Mouse (Mus musculus) kidney, embryonic 15.5 days (tissue): Measurements from ENCODE around the gene Tmem200a. TPM values are rescaled to one million over a fixed set of nuclear protein-coding genes. Genes with fewer than 3 reads are reported as not detected.

ENCODE experiments used
- ATAC-seq: fragments of 200-750 bp; cut with Nextera tagmentation; replicated peaks from 2 replicates; pipeline ENCODE4 v1.8.0; 2017; ENCODE audit warnings: moderate TSS enrichment; ENCODE audit not compliant: low FRiP score
- H3K27ac ChIP-seq: fragments of 300-500 bp; sonication (generic); 2 replicates; pipeline ENCODE4 v1.5.1; 2015; ENCODE audit warnings: mild to moderate bottlenecking, inconsistent platforms
- H3K27me3 ChIP-seq: fragments of 300-500 bp; sonication (generic); 2 replicates; pipeline ENCODE4 v1.6.1; 2015; ENCODE audit warnings: inconsistent platforms
- H3K36me3 ChIP-seq: fragments of 300-500 bp; sonication (generic); 2 replicates; pipeline ENCODE4 v1.6.1; 2015; ENCODE audit warnings: inconsistent platforms
- H3K4me1 ChIP-seq: fragments of 300-500 bp; sonication (generic); 2 replicates; pipeline ENCODE4 v1.6.1; 2015; ENCODE audit warnings: inconsistent platforms
- H3K4me2 ChIP-seq: fragments of 300-500 bp; sonication (generic); 2 replicates; pipeline ENCODE4 v1.6.1; 2015; ENCODE audit warnings: moderate library complexity, mild to moderate bottlenecking, inconsistent platforms
- H3K4me3 ChIP-seq: fragments of 300-500 bp; sonication (generic); replicated peaks from 2 replicates; pipeline ENCODE4 v1.5.1; 2015; ENCODE audit warnings: mild to moderate bottlenecking, inconsistent platforms
- H3K9ac ChIP-seq: fragments of 300-500 bp; sonication (generic); 2 replicates; pipeline ENCODE4 v1.6.1; 2015; ENCODE audit warnings: mild to moderate bottlenecking, inconsistent platforms
- H3K9me3 ChIP-seq: fragments of 300-500 bp; sonication (generic); replicated peaks from 2 replicates; pipeline ENCODE4 v1.6.1; 2016; ENCODE audit warnings: inconsistent platforms
- WGBS: fragments of 180-500 bp; shearing (Covaris S2); methylation state at CpG from one replicate; pipeline ENCODE4 v1.1.7; 2015; ENCODE audit warnings: mixed read lengths; 5-methylcytosine and 5-hydroxymethylcytosine counted together
- polyA plus RNA-seq: library from polyadenylated mRNA; unstranded; fragments of >200 nt; fragmentation: Nextera tagmentation; extraction: Ambion mirVana; gene quantifications from 2 replicates; pipeline ENCODE4 v1.2.1, GENCODE M21; 2015

Gene Tmem200a
- polyA plus RNA-seq, 1 experiment from 2014 or later: 5.0 TPM

DNA sequence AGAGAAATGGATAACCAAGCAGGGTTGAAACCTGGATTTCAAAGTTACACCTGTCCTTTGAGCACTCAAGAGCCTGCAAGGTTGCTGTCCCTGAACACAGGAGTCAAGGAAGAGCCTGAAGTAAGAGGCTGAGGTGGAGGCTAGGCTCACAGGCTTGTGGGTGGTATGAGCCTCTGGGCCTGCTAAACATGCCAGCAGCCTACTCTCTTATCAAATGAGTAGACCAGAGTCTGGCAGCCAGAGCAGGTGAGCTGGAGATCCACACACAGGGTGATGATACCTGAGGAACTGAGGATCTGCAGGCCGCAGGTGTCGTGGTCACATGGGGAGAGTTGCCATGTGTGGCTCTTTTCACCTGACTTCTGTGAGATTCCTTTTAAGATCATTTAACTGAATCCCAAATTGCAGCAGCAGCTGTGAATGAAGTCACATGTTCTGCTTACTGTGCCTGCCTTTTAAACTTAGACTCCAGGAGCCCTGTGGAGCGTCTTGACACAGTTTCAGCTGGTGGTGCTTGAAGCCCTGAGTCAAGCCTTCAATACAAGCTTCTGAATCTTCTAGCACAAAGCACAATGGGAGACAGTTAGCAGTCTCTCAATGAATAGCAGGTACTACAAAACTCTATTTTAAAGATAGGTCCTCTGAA, 19.1 kb downstream of the Tmem200a start:
- no peak overlapping the region for H3K9ac ChIP-seq
- WGBS: 87% methylated on average over 3 of the region's 3 CpGs

GRCm38 (mm10) chr10:26051177-26051576, 27.7 kb downstream of the Tmem200a start:
- no peak overlapping the region for H3K9ac ChIP-seq
- 65% methylated on average over 2 of the region's 2 CpGs for WGBS
- no peaks in the 10 kb centered on the region for H3K36me3 ChIP-seq
- no peaks in the 10 kb centered on the region for H3K27me3 ChIP-seq
- H3K27ac ChIP-seq: no peak overlapping the region
- H3K4me3 ChIP-seq: no peak overlapping the region
- no peak overlapping the region for H3K4me2 ChIP-seq
- no peaks in the 10 kb centered on the region for H3K9me3 ChIP-seq
- no peaks in the 10 kb centered on the region for H3K4me1 ChIP-seq
- ATAC-seq: no peak

More for the DNA sequence above, 19.1 kb downstream of the Tmem200a start:
- Histone ChIP-seq H3K4me1 (no peaks in the 10 kb centered on the region), H3K27me3 (no peaks in the 10 kb centered on the region), H3K27ac (no peak overlapping the region), H3K9me3 (no peaks in the 10 kb centered on the region), H3K4me3 (no peak overlapping the region), H3K36me3 (no peaks in the 10 kb centered on the region), H3K4me2 (no peak overlapping the region)
- ATAC-seq: no peak

GRCm38 (mm10) chr10:26034931-26035330, 43.9 kb downstream of the Tmem200a start:
- Histone ChIP-seq H3K27me3 (no peaks in the 10 kb centered on the region), H3K36me3 (no peaks in the 10 kb centered on the region), H3K9ac (no peak overlapping the region), H3K9me3 (no peaks in the 10 kb centered on the region), H3K4me3 (no peak overlapping the region), H3K4me2 (no peak overlapping the region), H3K4me1 (no peaks in the 10 kb centered on the region), H3K27ac (no peak overlapping the region)
- ATAC-seq: no peak
- 72% methylated on average over 5 of the region's 5 CpGs for WGBS

DNA sequence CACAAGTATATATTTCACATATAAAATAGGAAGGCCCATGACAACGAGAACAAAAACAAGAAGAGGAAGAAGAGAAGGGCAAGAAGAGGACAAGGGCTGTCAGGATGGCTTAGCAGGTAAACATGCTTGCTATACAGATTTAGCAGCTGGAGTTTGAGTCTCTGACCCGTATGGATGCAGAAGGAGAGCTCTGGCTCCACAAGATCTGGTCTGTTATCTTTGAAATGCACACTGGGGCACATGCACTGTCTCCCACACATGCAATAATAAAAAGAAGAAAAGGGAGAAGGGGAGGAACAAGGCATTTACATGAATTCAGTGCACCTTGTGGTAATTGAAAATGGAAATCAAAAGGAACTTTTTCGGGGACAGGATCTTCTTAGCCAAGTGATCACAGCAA, 60.1 kb downstream of the Tmem200a start:
- H3K9ac ChIP-seq: no peak overlapping the region
- H3K4me2 ChIP-seq: no peak overlapping the region
- no peaks in the 10 kb centered on the region for H3K27me3 ChIP-seq
- H3K27ac ChIP-seq: no peak overlapping the region
- 36% methylated on average over 3 of the region's 3 CpGs for WGBS
- H3K4me3 ChIP-seq: no peak overlapping the region
- 0 out of 2 replicates have a peak, but pooled peaks cover 2% of the 10 kb centered on the region for H3K4me1 ChIP-seq
- no peaks in the 10 kb centered on the region for H3K36me3 ChIP-seq
- H3K9me3 ChIP-seq: no peaks in the 10 kb centered on the region
- peak; percentile 79 for ATAC-seq

DNA sequence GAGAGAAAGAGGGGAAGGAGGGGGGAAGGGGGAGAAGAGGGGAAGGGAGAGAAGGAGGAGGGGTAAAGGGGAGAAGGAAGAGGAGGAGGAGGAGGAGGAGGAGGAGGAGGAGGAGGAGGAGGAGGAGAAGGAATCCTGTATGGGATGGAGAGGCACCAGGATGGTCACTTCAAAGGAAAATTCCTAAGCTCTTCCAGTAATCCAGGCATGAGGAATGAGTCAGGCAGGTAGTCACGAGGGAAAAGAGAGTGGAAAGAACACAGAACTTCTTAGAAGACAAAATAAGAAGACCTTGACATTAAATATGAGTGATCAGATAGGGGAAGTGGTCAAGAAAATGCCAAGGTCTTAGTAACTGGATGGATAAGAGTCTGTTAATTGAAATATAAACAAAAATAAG, 64.6 kb downstream of the Tmem200a start:
- no peaks in the 10 kb centered on the region for H3K27me3 ChIP-seq
- H3K9me3 ChIP-seq: no peaks in the 10 kb centered on the region
- H3K4me1 ChIP-seq: 0 out of 2 replicates have a peak, but pooled peaks cover 2% of the 10 kb centered on the region
- 61% methylated on average over 1 of the region's 1 CpGs for WGBS
- no peaks in the 10 kb centered on the region for H3K36me3 ChIP-seq
- H3K27ac ChIP-seq: no peak overlapping the region
- ATAC-seq: no peak
- no peak overlapping the region for H3K4me3 ChIP-seq
- no peak overlapping the region for H3K4me2 ChIP-seq
- H3K9ac ChIP-seq: no peak overlapping the region

DNA sequence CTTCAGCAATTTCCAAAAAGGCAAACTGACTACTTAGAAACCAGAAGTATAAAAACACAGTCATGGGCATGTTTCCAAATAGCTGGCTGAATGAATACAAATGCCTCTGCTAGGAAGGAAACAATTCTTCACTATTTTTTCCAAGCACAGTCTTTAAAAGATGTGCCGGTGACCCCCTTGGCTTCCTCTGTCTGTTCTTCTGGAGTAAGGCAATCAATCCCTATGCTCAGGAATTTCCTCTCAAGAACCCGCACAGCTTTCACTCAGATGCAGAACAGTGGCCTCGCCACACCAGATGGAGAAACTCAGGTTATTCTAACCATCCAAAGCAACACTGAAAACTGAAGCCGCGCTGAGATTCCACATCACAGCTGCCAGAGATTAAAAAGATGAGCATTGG, 69.9 kb downstream of the Tmem200a start:
- Histone ChIP-seq H3K4me3 (no peak overlapping the region), H3K4me2 (no peak overlapping the region), H3K27ac (no peak overlapping the region), H3K27me3 (no peaks in the 10 kb centered on the region), H3K9me3 (no peaks in the 10 kb centered on the region), H3K36me3 (no peaks in the 10 kb centered on the region), H3K4me1 (no peaks in the 10 kb centered on the region), H3K9ac (no peak overlapping the region)
- 34% methylated on average over 5 of the region's 5 CpGs for WGBS
- 0 out of 2 replicates have a peak, but pooled peaks have one; percentile 40 for ATAC-seq

DNA sequence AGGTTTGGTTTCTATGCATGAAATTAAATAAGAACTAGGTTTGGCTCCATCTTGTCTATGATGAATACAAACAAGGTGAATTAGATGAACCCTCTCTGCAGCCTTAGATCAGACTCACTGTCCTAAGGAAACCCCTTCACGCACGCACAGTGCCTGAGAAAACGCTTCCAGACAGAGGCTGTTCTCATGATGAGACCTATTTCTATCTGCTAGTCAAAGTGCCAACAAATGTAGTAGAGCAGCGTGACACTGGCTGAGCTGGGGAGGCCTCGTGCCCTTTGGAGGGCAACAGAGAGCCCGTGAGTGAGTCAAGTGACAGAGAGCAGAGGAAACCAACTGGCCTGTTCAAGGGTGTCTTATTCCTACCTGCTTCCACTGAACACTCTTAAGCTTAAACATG, 73.4 kb downstream of the Tmem200a start:
- no peaks in the 10 kb centered on the region for H3K4me1 ChIP-seq
- ATAC-seq: no peak
- H3K9ac ChIP-seq: no peak overlapping the region
- H3K27ac ChIP-seq: no peak overlapping the region
- no peak overlapping the region for H3K4me2 ChIP-seq
- no peak overlapping the region for H3K4me3 ChIP-seq
- H3K9me3 ChIP-seq: no peaks in the 10 kb centered on the region
- H3K27me3 ChIP-seq: no peaks in the 10 kb centered on the region
- 84% methylated on average over 6 of the region's 6 CpGs for WGBS
- H3K36me3 ChIP-seq: no peaks in the 10 kb centered on the region

GRCm38 (mm10) chr10:26000893-26001292, 78.0 kb downstream of the Tmem200a start:
- WGBS: 92% methylated on average over 2 of the region's 2 CpGs
- H3K4me1 ChIP-seq: no peaks in the 10 kb centered on the region
- H3K4me2 ChIP-seq: no peak overlapping the region
- no peak overlapping the region for H3K4me3 ChIP-seq
- H3K9ac ChIP-seq: no peak overlapping the region
- ATAC-seq: no peak
- no peaks in the 10 kb centered on the region for H3K36me3 ChIP-seq
- H3K9me3 ChIP-seq: no peaks in the 10 kb centered on the region
- H3K27ac ChIP-seq: no peak overlapping the region
- no peaks in the 10 kb centered on the region for H3K27me3 ChIP-seq

GRCm38 (mm10) chr10:25999291-25999930, 79.4 kb downstream of the Tmem200a start:
- Histone ChIP-seq H3K9ac (no peak overlapping the region), H3K27ac (no peak overlapping the region), H3K4me2 (no peak overlapping the region), H3K27me3 (no peaks in the 10 kb centered on the region), H3K9me3 (no peaks in the 10 kb centered on the region), H3K36me3 (no peaks in the 10 kb centered on the region), H3K4me3 (no peak overlapping the region), H3K4me1 (no peaks in the 10 kb centered on the region)
- 83% methylated on average over 5 of the region's 5 CpGs for WGBS
- ATAC-seq: no peak

DNA sequence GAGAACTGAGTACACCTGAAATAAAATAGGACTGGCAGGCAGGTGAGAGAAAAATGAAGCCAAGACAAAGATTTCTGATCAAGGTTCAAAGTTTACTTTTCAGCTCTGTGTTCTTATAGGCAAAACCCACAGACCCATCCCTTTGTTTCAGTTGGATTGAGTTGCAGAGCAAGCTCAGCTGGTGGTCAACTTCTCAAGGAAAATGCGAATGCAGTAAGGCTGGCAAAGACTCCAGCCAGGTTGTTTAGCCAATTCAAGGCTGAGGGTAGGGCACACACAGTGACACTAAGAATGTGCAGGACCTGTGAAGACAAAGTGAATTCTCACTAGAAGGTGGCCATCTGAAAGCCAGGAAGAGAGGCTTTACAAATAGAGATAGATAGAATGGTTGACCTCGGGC, 94.8 kb downstream of the Tmem200a start:
- 77% methylated on average over 2 of the region's 2 CpGs for WGBS
- Histone ChIP-seq H3K9ac (no peak overlapping the region), H3K9me3 (no peaks in the 10 kb centered on the region), H3K4me2 (no peak overlapping the region), H3K27me3 (no peaks in the 10 kb centered on the region), H3K36me3 (no peaks in the 10 kb centered on the region), H3K4me1 (no peaks in the 10 kb centered on the region), H3K4me3 (no peak overlapping the region), H3K27ac (no peak overlapping the region)
- no peak for ATAC-seq

DNA sequence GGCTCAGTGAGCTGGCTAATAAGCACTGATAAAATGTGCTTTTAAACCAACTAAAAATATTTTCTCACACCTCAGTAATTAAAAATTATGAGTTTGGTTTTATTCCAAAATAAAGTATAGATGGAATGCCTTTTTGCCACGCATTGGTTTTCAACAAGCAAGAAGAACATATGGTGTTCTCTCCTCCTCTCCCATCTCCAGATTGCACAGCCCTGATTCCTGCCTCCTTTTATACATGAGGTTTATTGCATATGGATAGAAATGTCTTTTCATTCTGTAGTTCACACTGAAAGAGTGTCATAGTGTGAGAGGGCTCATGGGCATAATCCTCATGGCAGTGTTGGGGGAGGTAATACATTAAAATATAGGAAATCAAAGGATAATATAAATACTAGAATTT, 96.2 kb downstream of the Tmem200a start:
- Histone ChIP-seq H3K4me1 (no peaks in the 10 kb centered on the region), H3K9me3 (no peaks in the 10 kb centered on the region), H3K4me2 (no peak overlapping the region), H3K4me3 (no peak overlapping the region), H3K9ac (no peak overlapping the region), H3K36me3 (no peaks in the 10 kb centered on the region), H3K27ac (no peak overlapping the region), H3K27me3 (no peaks in the 10 kb centered on the region)
- ATAC-seq: no peak
- 70% methylated on average over 1 of the region's 1 CpGs for whole genome bisulfite sequencing

- Histone ChIP-seq H3K27ac (no peak overlapping the region), H3K27me3 (no peaks in the 10 kb centered on the region), H3K9me3 (no peaks in the 10 kb centered on the region), H3K4me2 (no peak overlapping the region), H3K4me3 (no peak overlapping the region), H3K4me1 (no peaks in the 10 kb centered on the region), H3K9ac (no peak overlapping the region), H3K36me3 (no peaks in the 10 kb centered on the region)
- ATAC-seq: no peak
- 33% methylated on average over 4 of the region's 4 CpGs for WGBS
Measured at GRCm38 (mm10) chr10:25962863-25963262, 116.0 kb downstream of the Tmem200a start.

- Histone ChIP-seq H3K9me3 (no peaks in the 10 kb centered on the region), H3K4me2 (no peak overlapping the region), H3K27ac (no peak overlapping the region), H3K4me1 (no peaks in the 10 kb centered on the region), H3K27me3 (no peaks in the 10 kb centered on the region), H3K36me3 (no peaks in the 10 kb centered on the region), H3K9ac (no peak overlapping the region), H3K4me3 (no peak overlapping the region)
- ATAC-seq: no peak
- 90% methylated on average over 2 of the region's 2 CpGs for WGBS
Measured at GRCm38 (mm10) chr10:25961066-25961465, 117.8 kb downstream of the Tmem200a start.
